Mouse (Mus musculus) duodenum, adult 2 months (tissue): ENCODE results near the gene Timeless. TPM values are rescaled to one million over a fixed set of nuclear protein-coding genes. Genes with fewer than 3 reads are reported as not detected.

Source experiments
- polyA plus RNA-seq: library from polyadenylated mRNA; depleted of rRNA; stranded (reverse); fragments of >200 nt; gene quantifications from 2 replicates; pipeline ENCODE4 v1.2.3, GENCODE M21; 2012; ENCODE audit warnings: low replicate concordance; rRNA removed

The Timeless gene
- polyA plus RNA-seq = 1.1 and 1.8 TPM in 2 replicates

GRCm38 (mm10) chr10:128231697-128232419 lies at the start of gene Timeless:
Gene Timeless (plus strand): TSS chr10:128232065.

GRCm38 (mm10) chr10:128194024-128194550 lies 37.8 kb upstream of the Timeless start, which contains the start of gene Gls2:
Gene Gls2 (plus strand): TSS chr10:128194457.

GRCm38 (mm10) chr10:128211390-128212108 lies 20.3 kb upstream of the Timeless start, which contains the start of gene Spryd4:
Gene Spryd4 (minus strand): TSS chr10:128211807.

GRCm38 (mm10) chr10:128225538-128225937 lies 6.3 kb upstream of the Timeless start, which contains the start of gene Mip:
Gene Mip (plus strand): TSS chr10:128225838.

GRCm38 (mm10) chr10:128253677-128254255 lies 21.9 kb downstream of the Timeless start, which contains the start of gene Apon:
Gene Apon (plus strand): TSS chr10:128254096.

GRCm38 (mm10) chr10:128268371-128268770 lies 36.5 kb downstream of the Timeless start, which contains the start of gene Apof:
Gene Apof (plus strand): TSS chr10:128268671.

GRCm38 (mm10) chr10:128270287-128270841 lies 38.5 kb downstream of the Timeless start, which contains the start of gene Stat2:
Gene Stat2 (plus strand): TSS chr10:128270559.

GRCm38 (mm10) chr10:128298702-128299171 lies 66.9 kb downstream of the Timeless start, which contains the start of gene Il23a:
Gene Il23a (minus strand): TSS chr10:128298752.

Other genes with a start within 250 kb of the Timeless start
- 33.8 and 58.5 TPM in 2 replicates for gene Hsd17b6, start 224.5 kb upstream of the Timeless start, polyA plus RNA-seq
- 0.87 and 1.6 TPM in 2 replicates for gene Prim1, start 216.9 kb upstream of the Timeless start, polyA plus RNA-seq
- 82.6 and 172 TPM in 2 replicates for gene Naca, start 196.5 kb upstream of the Timeless start, polyA plus RNA-seq
- gene Ptges3, start 173.1 kb upstream of the Timeless start, polyA plus RNA-seq = 37.4 and 83.8 TPM in 2 replicates
- gene Atp5b, start 148.8 kb upstream of the Timeless start, polyA plus RNA-seq = 6,260 and 7,330 TPM in 2 replicates
- 18.9 and 20.4 TPM in 2 replicates for gene Baz2a, start 140.5 kb upstream of the Timeless start, polyA plus RNA-seq
- 38.0 and 39.4 TPM in 2 replicates for gene Rbms2, start 51.8 kb upstream of the Timeless start, polyA plus RNA-seq
- gene Gls2, start 37.6 kb upstream of the Timeless start, polyA plus RNA-seq = 8.7 and 12.3 TPM in 2 replicates
- 8.0 and 8.8 TPM in 2 replicates for gene Spryd4, start 20.3 kb upstream of the Timeless start, polyA plus RNA-seq
- gene Mip, start 6.2 kb upstream of the Timeless start, polyA plus RNA-seq = not detected in 2 replicates
- gene Apon, start 22.0 kb downstream of the Timeless start, polyA plus RNA-seq = not detected in 2 replicates
- gene Apof, start 36.6 kb downstream of the Timeless start, polyA plus RNA-seq = 0.07 TPM in 1 of 2 replicates, not detected in the other
- gene Stat2, start 38.5 kb downstream of the Timeless start, polyA plus RNA-seq = 14.9 and 17.8 TPM in 2 replicates
- gene Il23a, start 66.7 kb downstream of the Timeless start, polyA plus RNA-seq = 0.09 TPM in 1 of 2 replicates, not detected in the other
- 11.9 and 15.5 TPM in 2 replicates for gene Pan2, start 71.3 kb downstream of the Timeless start, polyA plus RNA-seq
- 19.5 and 28.4 TPM in 2 replicates for gene Cnpy2, start 90.4 kb downstream of the Timeless start, polyA plus RNA-seq
- gene Cs, start 105.7 kb downstream of the Timeless start, polyA plus RNA-seq = 297 and 431 TPM in 2 replicates
- gene Coq10a, start 136.9 kb downstream of the Timeless start, polyA plus RNA-seq = 16.2 and 26.7 TPM in 2 replicates
- 11.3 and 18.5 TPM in 2 replicates for gene Ankrd52, start 145.1 kb downstream of the Timeless start, polyA plus RNA-seq
- 340 and 495 TPM in 2 replicates for gene Slc39a5, start 169.2 kb downstream of the Timeless start, polyA plus RNA-seq
- gene Nabp2, start 179.4 kb downstream of the Timeless start, polyA plus RNA-seq = 23.4 and 29.3 TPM in 2 replicates
- gene Rnf41, start 179.6 kb downstream of the Timeless start, polyA plus RNA-seq = 10.0 and 17.7 TPM in 2 replicates
- 59.9 and 73.0 TPM in 2 replicates for gene Smarcc2, start 227.2 kb downstream of the Timeless start, polyA plus RNA-seq